Mouse (Mus musculus) lung, postnatal 0 days (tissue): ENCODE results near the gene Fan1. TPM values are rescaled to one million over a fixed set of nuclear protein-coding genes. Genes with fewer than 3 reads are reported as not detected.

ENCODE experiments used
- ATAC-seq: fragments of 200-750 bp; cut with Nextera tagmentation; 2 replicates; pipeline ENCODE4 v1.8.0; 2017; ENCODE audit warnings: moderate library complexity
- DNase-seq: peaks from one replicate; pipeline ENCODE4 v3.0.0-alpha.2; 2016; ENCODE audit warnings: low spot score
- H3K27ac ChIP-seq: fragments of 300-500 bp; sonication (generic); 2 replicates; pipeline ENCODE4 v1.5.1; 2014; ENCODE audit warnings: antibody characterized with exemption, mild to moderate bottlenecking, low read length, mixed read lengths
- H3K27me3 ChIP-seq: fragments of 300-500 bp; sonication (generic); replicated peaks from 2 replicates; pipeline ENCODE4 v1.6.1; 2014; ENCODE audit warnings: low read length, mixed read lengths; ENCODE audit not compliant: insufficient read depth
- H3K36me3 ChIP-seq: fragments of 300-500 bp; sonication (generic); 2 replicates; pipeline ENCODE4 v1.6.1; 2014; ENCODE audit warnings: low read length, mixed read lengths; ENCODE audit not compliant: insufficient read depth
- H3K4me1 ChIP-seq: fragments of 300-500 bp; sonication (generic); 2 replicates; pipeline ENCODE4 v1.6.1; 2014; ENCODE audit warnings: antibody characterized with exemption, low read depth, low read length, mixed read lengths; ENCODE audit not compliant: insufficient read depth
- H3K4me2 ChIP-seq: fragments of 300-500 bp; sonication (generic); replicated peaks from 2 replicates; pipeline ENCODE4 v1.6.1; 2014; ENCODE audit warnings: low read depth, mild to moderate bottlenecking, low read length, moderate library complexity, mixed read lengths
- H3K4me3 ChIP-seq: fragments of 300-500 bp; sonication (generic); 2 replicates; pipeline ENCODE4 v1.5.1; 2014; ENCODE audit warnings: low read depth, low read length
- H3K9ac ChIP-seq: fragments of 300-500 bp; sonication (generic); replicated peaks from 2 replicates; pipeline ENCODE4 v1.6.1; 2014; ENCODE audit warnings: low read depth, mild to moderate bottlenecking
- H3K9me3 ChIP-seq: fragments of 300-500 bp; sonication (generic); 2 replicates; pipeline ENCODE4 v1.6.1; 2016; ENCODE audit warnings: low read length, mixed read lengths
- CTCF ChIP-seq: IDR thresholded peaks from 2 replicates; pipeline ENCODE4 v1.5.1; 2016; ENCODE audit warnings: antibody characterized with exemption, mild to moderate bottlenecking
- EP300 ChIP-seq: IDR thresholded peaks from 2 replicates; pipeline ENCODE4 v1.6.1; 2016; ENCODE audit warnings: antibody characterized with exemption, mild to moderate bottlenecking, control low read depth
- WGBS: fragments of 180-500 bp; shearing (Covaris S2); extraction: QIAGEN DNeasy Blood & Tissue Kit; methylation state at CpG from one replicate; pipeline ENCODE4 v1.1.7; 2014; 5-methylcytosine and 5-hydroxymethylcytosine counted together
- polyA plus RNA-seq: library from polyadenylated mRNA; unstranded; fragments of >200 nt; fragmentation: Nextera tagmentation; extraction: Ambion mirVana; gene quantifications from 2 replicates; pipeline ENCODE4 v1.2.1, GENCODE M21; 2015

Fan1 gene
- polyA plus RNA-seq, 1 experiment from 2014 or later: 4.8 TPM

DNA sequence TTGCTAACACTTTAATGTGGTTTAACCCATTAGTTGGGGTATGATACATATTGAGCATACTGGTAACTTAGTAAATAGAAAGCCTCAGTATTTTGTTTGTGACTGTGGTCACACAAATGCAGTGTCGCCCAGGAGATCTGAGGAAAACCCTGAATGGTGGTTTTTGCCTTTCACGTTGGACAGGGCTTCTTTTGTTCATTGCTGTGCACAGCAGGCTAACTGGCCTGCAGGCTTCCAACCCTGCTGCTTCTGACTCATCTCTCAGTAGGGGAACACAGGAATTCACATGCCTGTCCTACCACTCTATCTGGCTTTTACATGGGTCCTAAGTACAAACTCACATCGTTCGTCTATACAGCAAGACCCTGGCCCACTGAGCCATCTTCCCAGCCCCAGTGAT is 52.2 kb downstream of the Fan1 start:
- Histone ChIP-seq H3K9me3 (no peaks in the 10 kb centered on the region), H3K4me1 (no peaks in the 10 kb centered on the region), H3K36me3 (peaks cover 28% of the 10 kb centered on the region; the same call in 1 of the 2 replicates), H3K27me3 (no peaks in the 10 kb centered on the region), H3K9ac (no peak overlapping the region), H3K4me2 (no peak overlapping the region), H3K27ac (no peak overlapping the region), H3K4me3 (no peak overlapping the region)
- WGBS: 90% methylated on average over 4 of the region's 4 CpGs
- ATAC-seq (no peak), DNase-seq (no peak)
- TF ChIP-seq EP300: no peak
- TF ChIP-seq CTCF: no peak

DNA sequence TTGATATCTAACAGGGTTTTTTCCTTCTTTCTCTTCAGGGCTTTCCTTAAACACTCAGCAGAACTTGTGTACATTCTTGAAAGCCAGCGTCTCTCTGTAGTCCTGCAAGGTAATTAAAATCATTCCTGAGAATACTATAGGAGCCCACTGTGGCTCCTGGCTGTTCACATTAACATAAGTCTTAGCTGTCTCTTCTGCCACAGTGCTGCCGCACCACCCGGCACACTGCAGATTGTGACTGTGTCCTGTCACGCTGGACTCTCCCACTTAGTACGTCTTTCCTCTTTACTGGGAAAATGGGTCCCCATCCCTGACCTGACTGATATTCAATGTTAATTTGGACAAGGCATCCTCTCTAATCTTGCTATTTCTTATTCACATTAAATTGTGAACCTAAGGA is 52.8 kb downstream of the Fan1 start:
- Histone ChIP-seq H3K9ac (no peak overlapping the region), H3K4me3 (no peak overlapping the region), H3K4me1 (no peaks in the 10 kb centered on the region), H3K36me3 (peaks cover 31% of the 10 kb centered on the region; the same call in 1 of the 2 replicates), H3K4me2 (no peak overlapping the region), H3K9me3 (no peaks in the 10 kb centered on the region), H3K27ac (no peak overlapping the region), H3K27me3 (no peaks in the 10 kb centered on the region)
- 89% methylated on average over 5 of the region's 5 CpGs for WGBS
- DNase-seq: no peak
- TF ChIP-seq CTCF (no peak), EP300 (no peak)
- no peak for ATAC-seq

DNA sequence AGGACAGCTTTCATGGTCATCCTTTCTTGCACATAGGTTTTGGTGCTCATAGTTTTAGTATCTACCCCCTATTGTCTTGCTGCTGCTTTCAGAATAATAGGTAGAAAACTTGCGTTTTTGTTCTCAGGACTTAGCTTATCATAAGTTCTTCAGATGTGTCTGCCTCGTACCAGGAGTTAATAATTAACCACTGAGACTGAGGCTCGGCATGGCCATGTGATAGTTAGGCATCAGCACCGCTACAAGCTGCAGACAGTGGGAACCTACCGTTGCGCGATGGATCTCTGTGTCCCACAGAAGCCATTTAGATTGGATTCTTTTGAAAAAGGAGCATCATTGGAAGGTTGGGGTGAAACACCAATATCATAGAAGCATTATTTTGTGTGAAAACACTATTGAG is 61.1 kb downstream of the Fan1 start:
- no peak for ATAC-seq
- DNase-seq: no peak

DNA sequence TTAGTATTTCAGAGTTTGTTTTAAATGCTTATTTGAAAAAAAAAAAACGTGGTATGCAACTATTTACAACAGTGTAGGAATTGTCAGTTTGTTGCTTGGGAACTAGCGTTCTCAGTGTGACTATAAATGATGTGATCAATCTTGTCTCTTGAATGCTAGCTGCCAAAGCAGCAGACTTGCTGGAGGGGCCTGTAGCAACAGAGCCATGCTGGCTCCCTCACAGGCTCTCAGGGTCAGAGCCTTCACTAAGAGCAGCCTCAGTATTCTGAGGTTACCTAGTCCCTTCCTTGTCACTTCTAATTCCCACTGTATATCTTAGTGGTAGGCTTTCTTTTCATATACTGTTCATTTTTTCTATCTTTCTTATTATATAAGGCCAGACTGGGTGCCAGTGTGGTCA is 63.1 kb downstream of the Fan1 start:
- H3K36me3 ChIP-seq: peaks cover 15% of the 10 kb centered on the region
- no peaks in the 10 kb centered on the region for H3K9me3 ChIP-seq
- no peak overlapping the region for H3K4me2 ChIP-seq
- H3K9ac ChIP-seq: no peak overlapping the region
- no peak for ATAC-seq
- H3K27me3 ChIP-seq: no peaks in the 10 kb centered on the region
- 56% methylated on average over 2 of the region's 2 CpGs for WGBS
- H3K27ac ChIP-seq: no peak overlapping the region
- TF ChIP-seq CTCF: no peak
- no peak for TF ChIP-seq EP300
- no peak for DNase-seq
- H3K4me3 ChIP-seq: no peak overlapping the region
- no peaks in the 10 kb centered on the region for H3K4me1 ChIP-seq

More for the DNA sequence above, 61.1 kb downstream of the Fan1 start:
- WGBS: 77% methylated on average over 7 of the region's 7 CpGs
- H3K9ac ChIP-seq: no peak overlapping the region
- no peak overlapping the region for H3K27ac ChIP-seq
- no peaks in the 10 kb centered on the region for H3K27me3 ChIP-seq
- H3K9me3 ChIP-seq: no peaks in the 10 kb centered on the region
- no peak overlapping the region for H3K4me2 ChIP-seq
- no peak for TF ChIP-seq EP300
- TF ChIP-seq CTCF: no peak
- no peaks in the 10 kb centered on the region for H3K4me1 ChIP-seq
- H3K4me3 ChIP-seq: no peak overlapping the region
- peaks cover 18% of the 10 kb centered on the region for H3K36me3 ChIP-seq

DNA sequence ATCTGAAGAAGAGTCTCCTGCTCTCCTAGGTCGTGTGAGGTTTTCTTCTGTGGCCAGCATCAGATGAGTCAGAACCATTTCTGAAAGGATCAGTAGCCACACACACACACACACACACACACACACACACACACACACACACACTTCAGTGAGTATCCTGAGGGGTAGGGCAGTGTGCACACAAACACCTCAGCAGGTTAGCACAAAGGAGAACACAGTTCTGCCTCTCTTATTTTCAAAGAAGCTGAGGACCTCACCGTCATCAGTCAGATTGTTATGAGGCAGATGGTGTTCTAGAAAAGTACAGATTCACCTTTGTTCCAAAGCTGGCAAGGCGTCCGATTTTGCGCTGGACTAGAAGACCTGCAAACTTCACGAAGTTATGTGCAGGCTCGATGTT is 63.7 kb downstream of the Fan1 start:
- no peak for TF ChIP-seq CTCF
- no peak for TF ChIP-seq EP300
- Histone ChIP-seq H3K4me2 (no peak overlapping the region), H3K27me3 (no peaks in the 10 kb centered on the region), H3K36me3 (peaks cover 14% of the 10 kb centered on the region), H3K9ac (no peak overlapping the region), H3K4me3 (no peak overlapping the region), H3K27ac (no peak overlapping the region), H3K4me1 (no peaks in the 10 kb centered on the region), H3K9me3 (no peaks in the 10 kb centered on the region)
- 84% methylated on average over 7 of the region's 7 CpGs for WGBS
- DNase-seq: no peak
- no peak for ATAC-seq

Other genes with a start within 250 kb of the Fan1 start
- not detected in 2 replicates for gene Trpm1, start 220.3 kb downstream of the Fan1 start, polyA plus RNA-seq
- gene Mtmr10, start 86.4 kb downstream of the Fan1 start, polyA plus RNA-seq: 11.2 and 11.6 TPM in 2 replicates
- gene Mphosph10, start 18.2 kb upstream of the Fan1 start, polyA plus RNA-seq: 18.6 and 21.1 TPM in 2 replicates
- 112 and 117 TPM in 2 replicates for gene Mcee, start 18.5 kb upstream of the Fan1 start, polyA plus RNA-seq
- 1.1 and 1.3 TPM in 2 replicates for gene Apba2, start 127.6 kb upstream of the Fan1 start, polyA plus RNA-seq